Mouse (Mus musculus) T-helper 1 cell (primary cell): ENCODE results near the gene Dgkh.

ENCODE experiments used
- in situ Hi-C: fragments of 300-600 bp; cut with MboI, MseI; formaldehyde crosslinking; loops from one replicate; pipeline ENCODE4 v1.15.1; 2025; ENCODE audit warnings: high pct_unique_total_duplicates

Gene Dgkh

DNA sequence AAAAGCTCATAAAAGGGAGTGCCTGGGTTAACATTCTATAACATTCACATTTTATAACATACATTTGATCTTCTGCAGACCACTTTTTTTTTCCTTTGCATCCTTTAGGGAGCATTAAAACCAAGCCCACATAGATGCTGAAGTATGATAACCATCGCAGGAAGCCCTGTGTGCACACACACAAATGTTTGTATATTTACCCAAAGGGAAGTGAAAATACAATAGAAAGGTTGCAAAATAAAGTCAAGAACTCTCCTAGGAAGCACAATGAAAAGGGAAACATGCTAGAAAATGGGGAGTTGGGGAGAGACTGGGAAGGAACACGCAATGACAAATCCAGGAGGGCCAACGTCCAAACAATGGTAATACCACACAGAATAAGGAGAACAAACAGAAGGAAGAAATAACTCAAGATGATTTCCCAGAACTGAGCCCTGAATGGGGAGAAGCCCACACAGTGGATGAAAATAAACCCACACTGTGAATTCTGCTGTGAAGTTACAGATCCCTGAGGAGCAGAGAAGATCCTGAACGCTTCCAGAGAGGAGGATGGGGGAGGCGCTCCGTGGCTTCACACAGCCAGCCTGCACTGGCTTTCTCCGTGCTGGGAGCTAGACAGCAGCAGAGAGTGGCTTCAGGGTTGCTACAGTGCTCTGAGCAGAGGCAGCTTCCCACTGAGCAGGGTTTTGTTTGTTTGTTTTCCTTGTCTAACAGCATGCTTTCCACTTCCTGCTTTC is 54.6 kb downstream of the Dgkh start:
- in situ Hi-C loops, result loop anchor here (5.0 kb wide), 1 partner anchor 59 kb away; no protein-coding TSS in a partner anchor

DNA sequence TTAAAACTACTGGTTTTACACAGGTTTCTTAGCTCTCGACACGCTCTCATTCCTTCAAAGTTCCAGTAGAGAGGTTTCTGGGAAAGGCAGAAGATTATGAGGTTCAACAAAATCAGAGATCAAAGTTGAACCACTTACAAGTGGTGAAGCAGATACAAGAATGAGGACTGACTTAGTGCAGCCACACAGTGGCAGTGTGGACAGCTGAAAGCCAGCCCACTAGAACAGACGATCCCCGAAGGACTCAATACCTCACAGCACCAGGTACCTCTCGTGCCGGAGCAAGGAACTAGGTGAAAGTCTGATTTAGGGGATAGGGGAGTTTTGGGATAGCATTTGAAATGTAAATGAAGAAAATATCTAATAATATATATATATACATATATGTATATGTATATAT is 56.1 kb downstream of the Dgkh start:
- in situ Hi-C loops, result loop anchor here (5.0 kb wide), 1 partner anchor 61 kb away; no protein-coding TSS in a partner anchor

DNA sequence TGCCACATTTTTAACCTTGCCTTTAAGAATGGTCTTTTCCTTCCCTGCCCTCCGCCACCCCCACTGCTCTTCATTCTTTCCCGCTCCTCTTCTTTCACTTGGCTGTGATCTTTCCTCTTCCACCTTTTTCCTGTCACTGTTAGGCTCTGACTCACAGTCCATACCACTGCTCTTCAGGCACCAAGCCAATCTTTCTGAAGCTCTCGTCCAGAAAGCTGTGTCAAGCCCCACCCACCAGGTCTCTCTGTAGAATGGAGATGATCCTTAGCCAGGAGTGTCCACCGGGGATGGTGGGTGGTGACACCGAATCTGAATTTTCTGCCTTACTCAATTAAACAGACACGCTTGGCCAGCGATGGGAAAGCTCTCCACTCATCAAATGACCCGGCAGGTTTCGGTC is 58.0 kb downstream of the Dgkh start:
- in situ Hi-C loops, result loop anchor here (5.0 kb wide), 1 partner anchor 63 kb away; no protein-coding TSS in a partner anchor

DNA sequence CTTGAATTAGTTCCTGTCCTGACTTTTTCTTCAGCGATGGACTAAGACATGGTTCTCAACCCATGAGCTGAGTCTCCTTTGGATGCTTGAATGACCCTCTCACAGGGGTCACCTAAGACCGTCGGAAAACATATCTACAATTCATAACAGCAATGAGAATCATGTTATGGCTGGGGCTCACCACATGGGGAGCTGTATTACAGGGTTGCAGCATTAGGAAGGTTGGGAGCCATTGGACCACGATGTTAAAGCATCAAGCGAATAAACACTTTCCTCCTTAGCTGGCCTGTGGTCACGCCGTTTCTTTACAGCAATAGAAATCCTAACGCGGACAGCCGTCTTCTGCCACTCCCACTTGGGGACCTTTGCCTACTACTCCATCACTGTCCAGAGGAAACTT is 62.6 kb downstream of the Dgkh start:
- in situ Hi-C loops, result loop anchor here (5.0 kb wide), 2 partner anchors 362 to 437 kb away; no protein-coding TSS in a partner anchor

DNA sequence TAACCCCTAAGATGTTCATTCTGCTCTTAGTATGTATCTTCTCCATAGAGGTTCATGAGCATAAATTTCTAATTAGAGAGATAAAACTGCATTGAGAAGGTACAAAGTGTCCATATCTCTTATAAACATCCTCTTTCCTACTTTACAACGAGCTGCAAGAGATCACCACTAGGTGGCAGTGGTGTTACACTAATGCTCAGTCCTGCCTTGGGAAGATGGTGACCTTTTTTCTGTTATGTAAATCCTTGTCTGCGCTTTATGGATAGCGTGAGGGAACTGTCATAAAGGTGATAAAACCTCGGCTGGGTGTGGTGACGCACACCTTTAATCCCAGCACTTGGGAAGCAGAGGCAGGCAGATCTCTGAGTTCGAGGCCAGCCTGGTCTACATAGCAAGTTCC is 64.3 kb downstream of the Dgkh start:
- in situ Hi-C loops, result loop anchor here (5.0 kb wide), 2 partner anchors 364 to 439 kb away; no protein-coding TSS in a partner anchor

DNA sequence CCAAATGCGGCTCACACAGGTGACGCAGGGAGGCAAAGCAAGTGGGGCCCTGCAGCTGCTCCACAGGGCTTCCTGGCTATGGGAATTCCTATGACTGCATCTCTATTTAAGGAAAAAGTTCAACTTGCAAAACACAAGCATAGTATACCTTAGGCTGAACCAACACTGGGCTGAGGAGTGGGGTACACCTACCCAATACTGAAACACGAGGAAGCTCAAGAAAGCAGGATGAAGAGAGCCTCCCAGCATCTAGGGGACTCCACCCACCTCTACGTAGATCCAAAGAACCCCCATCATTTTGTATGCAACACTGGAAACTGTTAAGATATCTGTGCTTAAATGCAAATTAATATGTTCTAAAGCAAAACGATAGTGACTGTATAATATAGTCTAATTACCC is 64.8 kb downstream of the Dgkh start:
- in situ Hi-C loops, result loop anchor here (5.0 kb wide), 2 partner anchors 365 to 440 kb away; no protein-coding TSS in a partner anchor

DNA sequence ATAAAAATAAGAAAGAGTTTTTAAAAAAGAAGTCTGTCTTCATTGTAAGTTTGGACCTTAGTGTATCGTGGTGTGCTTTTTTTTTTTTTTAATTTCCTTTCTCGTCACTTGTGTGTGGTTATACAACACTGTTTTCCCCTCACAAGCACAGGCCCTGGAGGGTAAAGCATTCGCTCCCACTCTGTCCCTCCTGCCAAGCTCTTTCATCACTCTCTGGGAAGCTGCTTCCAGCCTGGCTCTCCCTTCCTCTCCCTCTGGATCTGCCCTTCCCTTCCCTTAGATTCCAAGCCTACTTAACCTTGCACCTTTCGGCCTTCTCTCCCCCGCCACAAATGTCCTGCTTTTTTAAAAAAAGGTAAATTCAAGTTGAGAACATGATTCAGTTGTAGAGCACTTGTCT is 69.9 kb downstream of the Dgkh start:
- in situ Hi-C loops, result no loop called here

DNA sequence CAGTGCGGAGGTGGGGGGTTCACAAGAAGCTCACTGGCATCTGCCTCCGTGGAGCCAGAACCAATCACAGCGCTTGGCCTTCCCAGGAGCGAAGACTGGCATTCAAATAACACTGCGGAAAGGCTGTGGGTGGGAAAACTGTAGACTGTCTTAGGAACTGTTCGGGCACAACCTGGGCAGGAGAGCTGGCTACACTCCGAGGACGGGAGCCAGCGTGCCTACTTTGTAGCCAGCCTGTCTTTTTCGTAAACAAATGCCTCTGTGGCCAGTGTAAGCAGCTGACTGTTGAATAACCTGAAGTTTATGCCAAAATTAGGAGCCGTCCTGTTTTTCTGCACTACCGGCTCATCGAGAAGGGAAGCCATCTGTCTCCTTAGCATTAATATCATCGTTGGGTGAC is 71.1 kb downstream of the Dgkh start:
- in situ Hi-C loops, result no loop called here

DNA sequence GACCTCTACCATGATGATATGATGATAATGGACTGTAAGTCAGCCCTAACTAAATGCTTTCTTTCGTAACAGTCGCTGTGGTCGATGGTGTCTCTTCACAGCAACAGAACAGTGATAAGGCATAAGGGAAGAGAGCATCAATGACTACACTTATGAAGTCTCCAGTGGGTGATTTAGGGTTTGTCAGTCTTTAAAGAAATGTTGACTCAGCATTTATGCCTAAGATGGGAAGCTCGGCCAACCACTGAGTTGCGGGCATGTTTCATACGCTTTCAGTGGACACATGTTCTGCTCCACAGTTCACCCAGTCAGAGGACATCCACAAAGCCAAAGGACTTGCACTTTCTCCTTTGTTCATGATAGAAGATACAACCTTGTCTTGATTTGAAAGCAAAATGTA is 73.9 kb downstream of the Dgkh start:
- in situ Hi-C loops, result no loop called here

DNA sequence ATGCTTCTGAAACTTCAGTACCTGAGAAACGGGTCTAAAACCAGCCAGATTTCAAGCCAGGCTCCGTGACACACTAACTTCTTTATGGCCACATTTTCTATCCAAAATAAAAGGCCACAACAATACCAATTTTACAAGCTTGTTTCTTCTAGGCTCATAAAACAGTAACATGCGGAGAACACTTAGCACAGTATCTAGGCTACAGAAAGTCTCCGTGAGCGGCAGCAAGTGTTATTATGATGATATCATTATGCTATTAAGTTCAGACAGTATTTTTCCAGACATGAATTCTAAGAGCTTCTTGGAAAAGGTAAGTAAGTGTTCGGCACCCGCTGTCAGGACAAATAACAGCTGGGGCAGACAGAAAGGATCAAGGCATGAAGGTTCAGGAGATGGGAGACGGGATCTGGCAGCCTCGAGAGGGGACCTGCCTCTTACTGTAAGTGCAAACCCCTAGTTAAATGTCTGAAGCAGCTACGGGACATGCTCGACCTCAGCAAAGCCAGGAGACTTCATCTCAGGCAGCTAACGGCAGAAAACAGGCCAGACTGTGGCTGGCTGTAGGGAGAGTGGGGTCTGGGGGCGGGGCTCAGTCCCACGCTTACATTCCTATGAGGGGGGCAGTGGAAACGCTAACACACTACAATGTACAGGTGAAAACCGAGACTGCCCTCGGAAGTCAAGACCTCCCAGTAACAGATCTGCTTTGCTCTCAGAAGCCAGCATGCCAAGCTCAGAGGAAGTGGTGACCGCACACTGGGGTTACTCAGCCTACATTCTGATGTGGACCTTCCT is 75.5 kb downstream of the Dgkh start:
- in situ Hi-C loops, result no loop called here

DNA sequence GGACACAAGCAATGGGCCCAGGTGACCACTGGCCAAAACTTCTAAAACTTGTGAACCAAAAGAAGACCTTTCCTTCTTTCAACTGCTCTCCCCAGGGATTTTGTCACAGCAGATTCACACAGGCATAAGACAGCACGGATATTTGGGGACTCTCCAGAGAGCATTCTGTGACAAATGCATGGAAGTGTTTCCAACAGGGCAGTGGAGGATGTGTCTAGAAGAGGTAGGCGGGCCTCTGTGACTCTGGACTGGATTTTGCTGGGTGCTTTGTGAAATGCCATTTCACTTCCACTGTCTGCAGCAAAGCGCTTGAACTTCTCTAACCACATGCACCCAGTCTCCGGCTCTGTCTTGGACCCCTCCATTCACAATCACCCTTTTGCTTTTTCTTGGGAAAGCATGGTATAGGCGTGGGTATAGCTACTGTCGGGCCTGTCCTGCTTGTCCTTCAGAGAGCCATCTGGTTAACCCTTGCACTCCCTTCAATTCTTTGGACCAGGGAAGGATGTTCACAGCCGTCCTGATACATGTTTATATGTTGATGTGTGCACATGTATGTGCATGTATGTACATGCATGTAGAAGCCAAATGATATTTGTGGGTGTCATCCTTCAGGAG is 77.5 kb downstream of the Dgkh start:
- in situ Hi-C loops, result no loop called here

DNA sequence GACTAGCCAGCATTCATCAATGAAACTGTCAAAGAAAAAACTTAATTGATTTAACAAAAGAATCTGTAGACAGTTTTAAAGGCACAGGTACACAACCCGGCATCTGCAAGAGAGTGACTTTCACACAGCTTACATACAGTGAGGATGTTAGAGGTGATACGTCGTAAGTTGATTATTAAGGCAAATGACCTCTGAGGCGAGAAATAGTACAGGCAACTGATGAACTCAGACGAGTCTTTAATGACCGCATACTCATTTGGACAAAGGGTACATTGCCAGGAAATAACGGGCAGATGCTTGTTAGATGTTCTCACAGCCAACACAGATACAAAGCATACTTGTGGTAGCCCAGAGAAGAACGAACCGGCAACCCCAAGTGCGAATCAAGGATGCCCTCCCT is 78.4 kb downstream of the Dgkh start:
- in situ Hi-C loops, result no loop called here

DNA sequence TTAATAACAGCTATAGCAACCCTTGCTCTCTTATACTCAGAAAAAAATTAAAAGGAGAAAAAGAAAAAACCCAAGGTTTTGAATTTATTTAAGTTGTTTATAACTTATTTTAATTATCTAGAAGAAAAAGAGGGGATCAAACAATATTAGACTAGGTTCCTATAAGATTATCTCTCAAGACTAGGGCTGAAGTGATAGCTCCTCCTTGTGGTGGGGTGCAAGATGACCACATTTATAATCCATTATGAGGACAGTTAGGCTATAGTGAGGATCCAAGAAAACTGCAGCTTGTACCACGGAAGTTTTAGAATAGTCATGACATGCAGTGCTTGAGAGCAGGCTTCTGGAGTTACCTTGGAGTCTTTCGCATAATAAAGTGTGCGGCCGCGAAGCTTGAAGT is 79.2 kb downstream of the Dgkh start:
- in situ Hi-C loops, result no loop called here

DNA sequence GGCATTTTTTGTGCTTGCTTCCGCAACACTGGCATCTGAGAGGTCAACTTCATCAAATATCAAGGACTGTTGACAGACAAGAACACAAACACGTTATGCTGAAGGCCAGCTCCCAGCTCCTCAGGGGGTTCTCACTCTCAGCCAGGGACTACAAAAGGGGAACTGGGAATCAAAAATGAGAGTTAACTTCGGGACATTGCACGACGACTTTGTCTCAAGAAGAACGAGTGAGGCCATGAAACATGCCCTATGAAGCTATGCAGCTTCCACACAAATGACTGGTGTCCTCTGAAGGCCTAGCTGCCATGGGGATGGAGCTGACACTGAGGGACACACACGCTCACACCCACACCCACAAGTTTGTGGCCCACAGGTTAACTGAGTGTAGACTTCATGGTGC is 80.9 kb downstream of the Dgkh start:
- in situ Hi-C loops, result no loop called here

DNA sequence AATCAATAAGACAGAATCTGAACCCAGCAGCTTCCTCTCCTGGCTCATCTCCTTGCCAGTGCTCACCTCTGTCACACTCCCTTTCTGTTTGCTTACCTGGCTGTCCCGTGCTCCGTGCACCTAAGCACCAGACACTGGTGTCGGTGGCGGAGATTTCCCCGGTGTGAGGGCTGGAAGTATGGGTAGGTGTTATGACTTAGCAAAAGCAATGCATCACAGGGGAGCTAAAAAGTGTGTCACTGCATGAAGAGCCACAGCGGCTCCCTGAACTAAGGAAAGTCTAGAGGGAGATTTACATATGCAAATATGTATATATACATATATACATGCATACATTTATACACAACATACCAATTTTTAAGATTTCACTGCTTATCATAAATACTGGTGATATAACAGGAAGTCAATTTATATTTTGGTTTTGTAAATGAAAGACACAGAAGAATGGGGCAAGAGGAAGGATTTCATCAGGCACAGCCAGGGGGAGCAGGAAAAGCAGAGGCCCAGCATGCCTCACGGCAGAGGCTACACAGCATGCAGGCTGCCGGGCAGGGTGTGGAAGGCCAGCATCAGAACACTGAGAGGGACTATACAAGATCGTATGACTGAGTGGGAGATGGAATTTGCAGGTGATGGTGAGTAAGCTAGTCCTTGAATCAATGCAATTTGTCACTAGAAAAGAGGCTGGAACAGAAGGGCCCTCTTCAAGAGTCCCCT is 82.0 kb downstream of the Dgkh start:
- in situ Hi-C loops, result no loop called here

DNA sequence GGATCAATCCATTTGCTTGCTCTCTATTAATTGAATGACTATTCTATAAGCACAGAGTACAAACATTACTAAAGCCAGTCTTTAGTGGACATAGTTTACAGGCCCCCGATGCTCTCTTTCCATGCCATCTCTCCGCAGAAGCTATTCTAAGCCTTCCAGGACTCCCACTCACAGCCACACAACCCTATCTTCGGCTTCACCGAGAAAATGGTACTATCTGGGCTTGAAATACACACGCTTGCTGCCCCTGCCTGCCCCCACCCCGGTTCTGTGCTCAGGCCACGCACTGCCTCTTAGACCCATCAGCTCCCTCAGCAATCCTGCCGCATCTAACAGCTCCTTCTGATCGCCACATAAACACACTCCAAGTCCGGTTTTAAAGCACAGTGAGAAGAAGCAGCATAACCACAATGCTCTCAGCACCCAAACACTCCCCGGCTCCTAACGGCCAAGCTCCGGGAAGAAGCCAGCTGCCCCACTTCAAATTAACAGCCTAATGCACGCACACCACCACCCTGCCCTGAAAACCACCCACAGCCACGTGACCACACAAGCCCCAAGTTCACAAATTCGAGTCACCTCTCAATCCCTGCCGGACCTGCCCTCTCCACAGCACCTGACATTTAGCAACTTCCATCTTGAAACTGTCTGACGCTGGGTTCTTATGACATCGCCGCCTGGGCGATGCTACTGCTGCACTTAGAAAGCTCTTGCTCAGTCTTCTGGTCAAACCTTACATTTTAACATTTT is 82.9 kb downstream of the Dgkh start:
- in situ Hi-C loops, result no loop called here

DNA sequence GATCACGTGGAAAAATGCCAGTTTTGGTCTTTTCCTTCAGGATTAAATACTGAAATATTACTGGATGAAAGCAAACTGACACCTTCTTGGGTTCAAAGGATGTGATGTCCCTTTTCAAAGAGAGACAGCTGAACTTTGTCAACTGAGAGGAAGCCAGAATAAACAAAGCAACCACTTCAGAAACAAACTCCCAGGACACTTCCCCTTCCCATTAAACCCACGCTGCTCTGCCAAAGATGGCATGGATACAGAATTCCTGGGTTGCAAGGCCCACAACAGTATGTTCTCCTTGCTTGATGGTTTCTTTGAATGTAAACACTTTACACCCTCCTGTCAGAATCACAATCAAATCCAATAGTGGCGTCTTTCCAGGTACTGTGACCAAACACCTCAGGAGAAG is 87.0 kb downstream of the Dgkh start:
- in situ Hi-C loops, result no loop called here

DNA sequence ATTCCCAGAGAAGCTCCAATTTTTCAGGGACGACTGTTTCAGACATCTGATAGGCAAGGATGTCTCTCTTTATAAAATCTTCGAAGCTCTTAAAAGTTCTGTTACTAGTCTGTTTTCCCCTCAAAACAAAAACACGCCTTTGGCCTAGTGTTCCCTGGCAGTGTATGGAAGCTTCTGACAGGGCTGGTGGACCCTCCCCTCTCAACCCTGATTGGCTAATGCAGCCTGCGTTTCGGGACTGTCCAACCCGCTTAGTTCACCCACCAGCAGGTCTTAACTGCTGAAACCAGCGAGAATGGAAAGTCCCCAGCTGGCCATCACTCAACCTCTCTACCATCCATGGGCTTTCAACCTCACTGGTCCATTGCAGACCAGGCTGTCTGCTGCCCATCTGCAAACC is 91.3 kb downstream of the Dgkh start:
- in situ Hi-C loops, result no loop called here

DNA sequence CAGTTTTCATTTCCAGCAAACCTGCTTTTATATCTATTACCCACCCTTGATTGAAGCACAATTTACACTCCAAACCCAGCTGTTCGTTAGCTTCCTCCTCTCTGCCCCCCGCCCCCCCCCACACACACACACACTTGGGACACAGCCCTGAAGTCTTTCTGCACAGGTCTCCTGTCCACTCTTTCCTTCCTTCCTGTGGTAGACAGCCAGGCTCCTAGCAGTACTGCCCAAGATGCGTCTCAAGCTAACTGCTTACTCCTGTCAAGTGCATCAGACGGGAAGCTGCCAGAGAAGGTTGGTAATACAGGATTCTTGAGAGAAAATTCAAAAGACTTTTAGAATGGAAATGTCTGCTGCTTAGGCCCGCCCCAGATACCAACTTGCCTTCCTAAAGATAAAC is 92.9 kb downstream of the Dgkh start:
- in situ Hi-C loops, result no loop called here

DNA sequence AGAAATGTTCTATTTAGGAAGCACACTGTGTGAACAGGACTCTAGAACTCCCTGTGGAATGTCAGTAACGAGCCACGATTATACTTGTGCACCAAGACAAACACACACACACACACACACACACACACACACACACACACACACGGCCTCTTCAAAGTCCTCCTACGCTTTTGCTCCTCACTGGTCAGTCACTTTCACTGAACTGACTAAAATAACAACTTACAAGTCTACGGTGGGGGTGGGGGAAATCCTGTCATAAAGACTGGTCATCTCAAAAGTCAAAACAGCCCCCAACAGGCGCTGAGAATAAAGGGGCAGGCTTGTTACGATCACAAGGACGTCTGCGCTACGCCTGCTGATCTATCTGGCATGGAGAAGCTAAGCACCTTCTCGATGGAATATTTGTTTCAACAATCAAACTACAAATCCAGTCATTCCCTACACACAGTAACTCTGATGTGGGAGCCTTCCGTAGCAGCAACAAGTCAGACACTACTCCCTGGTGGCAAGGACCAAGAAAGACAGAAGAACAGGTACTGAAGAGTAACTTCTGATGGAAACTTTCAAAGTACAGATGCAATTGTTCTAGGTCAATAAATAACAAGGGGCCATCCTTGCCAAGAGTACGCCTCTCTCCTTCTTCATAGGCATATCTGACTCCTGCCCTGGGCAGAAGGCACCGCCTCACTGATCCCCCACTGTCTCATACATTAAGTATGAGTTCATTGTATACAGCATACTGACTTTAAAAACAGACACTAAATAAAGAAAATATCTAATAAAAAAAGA is 96.8 kb downstream of the Dgkh start:
- in situ Hi-C loops, result no loop called here
